Mouse (Mus musculus) activated CD4-positive, CD25-positive, alpha-beta regulatory T cell, adult 4 months (primary cell): ENCODE results near the gene Tnfaip6. TPM values are rescaled to one million over a fixed set of nuclear protein-coding genes. Genes with fewer than 3 reads are reported as not detected.
"Not testable (repeated sequence)": the region's sequence is repeated elsewhere in the genome, so short reads cannot be mapped to it uniquely, and the experiment has no call there.

Experiments
- ATAC-seq: one replicate; pipeline ENCODE4 v1.8.0; 2017
- polyA plus RNA-seq, 2 experiments: library from polyadenylated mRNA; unstranded; fragments of 100-300 nt; shearing (Covaris generic); gene quantifications; one replicate each; pipeline ENCODE4 v1.2.1; 2017

The Tnfaip6 gene
- not detected for polyA plus RNA-seq

GRCm38 (mm10) chr2:52037882-52038281, at the start of gene Tnfaip6:
Gene Tnfaip6 (plus strand): TSS chr2:52038009.
- no peak for ATAC-seq

DNA sequence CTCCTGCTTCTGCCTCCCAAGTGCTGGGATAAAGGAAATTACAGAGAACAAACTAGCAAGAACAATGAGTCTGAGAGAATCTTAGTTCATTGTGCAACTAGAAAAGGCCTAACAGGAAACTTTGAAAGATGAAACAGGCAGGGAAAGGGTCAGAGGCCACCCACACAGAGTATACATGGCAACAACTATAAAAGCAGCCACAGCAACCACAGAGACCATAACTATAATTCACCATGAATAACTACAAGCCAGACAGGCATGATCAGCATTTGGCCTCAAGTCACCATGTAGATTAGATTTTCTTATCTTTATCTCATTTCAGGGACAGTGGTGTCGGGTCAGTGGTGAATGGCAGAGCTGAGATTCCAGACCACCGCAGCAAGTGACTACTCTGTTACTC, 48.2 kb upstream of the Tnfaip6 start:
- ATAC-seq, result no peak

DNA sequence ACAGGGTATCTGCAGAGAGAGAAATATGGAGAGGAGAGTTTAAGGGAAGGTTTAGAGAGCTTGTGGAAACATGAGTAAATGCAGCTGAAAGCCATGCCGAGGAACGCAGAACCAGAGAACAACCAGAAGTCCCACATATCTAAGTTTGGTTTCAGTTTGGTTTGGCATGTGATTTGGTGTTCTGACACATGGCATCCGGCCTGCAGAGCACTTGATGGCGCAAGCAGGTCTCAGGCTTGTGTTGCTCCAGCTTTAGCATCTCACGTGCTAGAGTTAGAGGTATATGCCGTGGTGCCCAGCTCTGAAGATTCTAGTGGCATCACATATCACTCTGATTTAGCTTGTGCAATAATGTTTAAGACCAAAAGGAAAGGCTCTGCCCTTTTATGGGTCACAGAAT, 46.4 kb upstream of the Tnfaip6 start:
- no peak for ATAC-seq

- no peak for ATAC-seq
Observed at GRCm38 (mm10) chr2:51999996-52000395, 37.8 kb upstream of the Tnfaip6 start.

DNA sequence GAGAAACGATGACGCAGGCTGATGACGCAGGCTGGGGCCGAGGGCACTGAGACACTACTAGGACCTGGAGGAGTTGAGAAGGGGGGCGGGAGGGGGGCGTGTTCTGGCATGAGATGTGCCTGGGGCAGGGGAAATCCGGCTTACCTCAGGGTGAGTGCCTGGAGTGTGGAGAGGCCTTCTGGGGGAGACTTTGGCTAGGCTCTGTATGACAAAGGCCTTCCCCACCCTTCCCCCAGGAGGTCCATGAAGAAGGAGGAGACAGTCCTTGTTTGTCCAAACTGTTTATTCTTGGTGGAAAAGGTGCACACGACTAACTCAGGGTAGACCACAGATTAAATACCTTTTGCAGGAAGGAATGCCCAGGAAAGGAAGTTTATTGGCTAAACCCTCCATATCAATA, 36.3 kb upstream of the Tnfaip6 start:
- ATAC-seq, result no peak

- ATAC-seq, result not testable (repeated sequence)
Observed at GRCm38 (mm10) chr2:52002299-52002698, 35.5 kb upstream of the Tnfaip6 start.

DNA sequence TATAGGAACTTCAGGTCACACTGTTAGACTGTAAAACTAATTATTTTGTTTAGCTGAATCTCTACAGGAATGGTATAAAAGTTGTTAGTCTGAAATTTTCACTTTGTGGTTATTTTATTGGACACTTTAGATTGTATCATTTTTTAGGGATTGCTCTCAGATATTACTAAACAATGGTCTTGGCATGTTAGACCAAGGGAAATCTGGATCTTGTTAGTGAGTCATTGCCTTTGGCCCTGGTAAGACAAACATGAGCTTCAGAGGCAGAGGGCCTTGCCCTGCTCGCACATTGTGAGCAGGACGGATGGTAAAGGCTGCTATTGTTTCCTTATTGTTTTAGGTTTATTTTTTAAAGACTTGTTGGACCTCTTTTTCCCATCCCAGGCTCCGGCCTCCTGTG, 31.4 kb upstream of the Tnfaip6 start:
- ATAC-seq, result no peak

DNA sequence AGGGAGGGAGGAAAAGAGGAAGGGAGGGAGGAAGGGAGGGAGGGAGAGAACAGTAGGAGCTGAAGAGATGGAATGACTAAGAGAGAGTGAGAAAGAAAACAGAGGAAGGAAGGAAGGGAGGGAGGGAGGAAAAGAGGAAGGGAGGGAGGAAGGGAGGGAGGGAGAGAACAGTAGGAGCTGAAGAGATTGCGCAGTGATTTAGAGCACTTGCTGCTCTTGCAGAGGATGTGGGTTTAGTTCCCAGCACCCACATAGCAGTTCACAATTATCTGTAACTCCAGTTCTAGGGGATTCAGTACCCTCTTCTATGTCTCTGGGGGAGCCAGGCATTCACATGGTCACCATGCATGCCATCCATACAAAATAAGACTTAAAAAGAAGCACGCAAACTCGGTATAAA, 26.0 kb upstream of the Tnfaip6 start:
- not testable (repeated sequence) for ATAC-seq

GRCm38 (mm10) chr2:52013306-52013820, 24.4 kb upstream of the Tnfaip6 start:
- no peak for ATAC-seq

DNA sequence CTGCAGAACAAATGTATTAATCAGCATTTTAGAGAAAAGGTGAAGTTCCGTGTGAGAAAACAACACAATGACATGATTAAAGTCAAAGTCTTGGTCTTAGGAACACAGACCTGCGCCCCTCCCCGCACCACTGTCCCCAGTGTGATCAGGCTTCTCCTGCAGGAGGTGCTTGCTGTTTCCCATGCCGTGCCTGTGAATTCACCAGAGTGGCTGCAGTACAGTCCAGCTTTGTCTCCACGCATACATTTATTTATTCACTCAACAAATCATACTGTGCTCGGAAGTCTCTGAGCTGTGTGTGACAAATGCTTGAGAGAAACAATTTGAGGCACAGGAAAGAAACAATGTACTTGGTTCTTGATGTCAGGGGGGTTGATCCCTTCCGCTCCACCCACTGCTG, 21.4 kb upstream of the Tnfaip6 start:
- ATAC-seq, result no peak

DNA sequence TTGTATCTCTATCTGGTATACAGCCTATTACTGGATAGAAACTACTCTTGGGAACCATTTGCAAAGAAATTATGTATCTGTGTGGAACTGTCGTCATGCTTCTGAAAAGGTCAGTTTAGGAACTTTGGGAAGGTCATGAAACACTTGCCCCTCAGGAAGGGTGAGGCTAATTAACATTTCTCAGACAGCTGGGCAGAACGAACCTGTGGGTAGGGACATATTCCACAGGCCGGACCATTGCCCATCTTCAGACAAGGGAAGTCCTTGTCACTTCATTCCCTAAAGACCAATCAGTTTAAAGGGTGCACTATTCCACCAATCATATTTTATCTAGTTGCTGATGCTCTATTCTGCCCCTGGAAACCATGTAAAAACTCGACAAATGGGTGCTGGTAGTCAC, 10.7 kb upstream of the Tnfaip6 start:
- no peak for ATAC-seq

DNA sequence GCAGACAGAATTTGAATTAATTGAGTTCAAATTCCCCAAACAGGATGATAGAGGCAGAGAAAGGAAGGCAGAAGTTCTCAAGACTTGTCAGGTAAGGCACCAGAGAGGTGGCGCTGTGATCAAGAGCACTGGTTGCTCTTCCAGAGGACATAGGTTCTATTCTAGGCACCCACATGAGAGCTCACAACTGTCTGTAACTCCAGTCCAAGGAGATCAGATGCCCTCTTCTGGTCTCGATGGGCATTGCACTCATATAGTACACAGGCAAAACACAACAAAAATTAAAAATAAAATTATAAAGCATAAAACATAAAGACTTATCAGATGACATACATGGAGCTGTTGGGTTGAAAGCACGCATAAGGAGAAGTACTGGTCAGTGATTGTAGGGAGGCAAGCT, 8.4 kb upstream of the Tnfaip6 start:
- ATAC-seq, result no peak

DNA sequence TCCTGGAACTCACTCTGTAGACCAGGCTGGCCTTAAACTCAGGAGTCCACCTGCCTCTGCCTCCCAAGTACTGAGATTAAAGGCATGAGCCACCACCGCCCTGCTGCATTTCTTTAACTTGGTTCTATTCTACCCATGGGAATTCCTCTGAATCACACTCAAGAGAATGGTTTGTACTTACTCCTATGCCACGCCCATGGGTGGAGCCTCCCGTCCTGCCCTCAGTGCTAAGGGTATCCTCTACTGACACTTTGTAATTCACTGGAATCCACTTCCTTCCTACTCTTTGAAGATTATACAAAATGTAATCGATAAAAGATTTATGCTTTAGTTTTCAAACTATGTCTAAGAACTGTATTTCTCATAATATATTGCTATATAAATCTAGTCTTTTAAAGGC, 6.3 kb upstream of the Tnfaip6 start:
- ATAC-seq, result no peak

DNA sequence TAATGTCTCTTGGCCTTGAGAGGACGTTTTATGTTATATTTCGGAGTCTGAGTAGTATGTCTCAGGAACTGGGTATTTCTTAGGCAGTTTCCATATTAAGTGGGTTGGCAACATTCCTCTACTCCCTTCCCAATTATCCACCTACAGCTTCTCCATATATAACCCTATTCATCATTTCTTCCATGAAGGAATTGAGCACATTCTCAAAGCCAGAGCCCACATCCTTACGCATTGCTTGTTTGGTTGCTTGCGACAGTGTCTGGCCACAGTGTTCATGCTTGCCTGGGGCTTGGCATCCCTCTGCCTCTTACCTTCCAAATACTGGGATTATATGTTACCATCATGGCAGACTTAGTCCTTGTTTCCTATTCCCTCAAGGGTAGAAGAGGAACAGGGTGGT, 3.2 kb upstream of the Tnfaip6 start:
- ATAC-seq, result no peak

DNA sequence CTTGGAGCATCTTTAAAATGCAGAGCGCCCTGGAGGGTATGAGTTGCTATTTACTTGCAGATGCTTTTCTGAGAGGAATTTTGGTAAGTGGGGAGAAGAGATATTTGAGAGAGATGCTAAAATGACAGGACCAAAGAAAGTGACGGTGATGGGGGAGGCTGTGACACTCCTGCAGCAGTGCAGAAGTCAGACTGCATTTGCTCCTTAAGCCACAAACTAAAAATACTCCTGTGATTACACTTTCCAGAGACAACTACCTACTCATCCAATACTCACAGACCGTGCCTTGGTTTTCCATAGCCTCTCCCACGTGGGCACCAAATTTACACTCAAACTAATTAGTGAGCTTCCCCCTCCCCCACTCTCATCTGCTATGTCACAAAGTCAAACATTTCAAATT, 2.7 kb upstream of the Tnfaip6 start:
- no peak for ATAC-seq

- no peak for ATAC-seq
Observed at GRCm38 (mm10) chr2:52036929-52037595, 747 bp upstream of the Tnfaip6 start.

DNA sequence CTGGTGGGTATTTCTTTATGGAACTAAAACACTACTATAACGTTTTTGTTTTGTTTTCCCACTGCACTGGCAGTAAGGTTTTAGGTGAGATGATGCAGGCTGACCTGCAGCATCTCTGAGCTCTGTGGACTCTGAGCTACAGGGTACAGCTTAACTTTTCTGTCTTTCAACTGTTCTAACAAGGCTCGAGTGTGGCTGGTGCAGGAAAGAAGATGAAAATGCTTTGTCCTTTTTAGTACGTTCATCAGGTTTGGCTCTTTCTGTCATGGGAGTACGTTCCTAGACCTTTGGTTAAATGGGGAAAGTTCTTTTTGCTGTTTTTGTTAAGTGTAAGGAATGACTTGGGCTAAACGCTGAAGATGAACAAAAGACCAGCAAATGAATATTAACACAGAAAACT, 749 bp downstream of the Tnfaip6 start:
- no peak for ATAC-seq

DNA sequence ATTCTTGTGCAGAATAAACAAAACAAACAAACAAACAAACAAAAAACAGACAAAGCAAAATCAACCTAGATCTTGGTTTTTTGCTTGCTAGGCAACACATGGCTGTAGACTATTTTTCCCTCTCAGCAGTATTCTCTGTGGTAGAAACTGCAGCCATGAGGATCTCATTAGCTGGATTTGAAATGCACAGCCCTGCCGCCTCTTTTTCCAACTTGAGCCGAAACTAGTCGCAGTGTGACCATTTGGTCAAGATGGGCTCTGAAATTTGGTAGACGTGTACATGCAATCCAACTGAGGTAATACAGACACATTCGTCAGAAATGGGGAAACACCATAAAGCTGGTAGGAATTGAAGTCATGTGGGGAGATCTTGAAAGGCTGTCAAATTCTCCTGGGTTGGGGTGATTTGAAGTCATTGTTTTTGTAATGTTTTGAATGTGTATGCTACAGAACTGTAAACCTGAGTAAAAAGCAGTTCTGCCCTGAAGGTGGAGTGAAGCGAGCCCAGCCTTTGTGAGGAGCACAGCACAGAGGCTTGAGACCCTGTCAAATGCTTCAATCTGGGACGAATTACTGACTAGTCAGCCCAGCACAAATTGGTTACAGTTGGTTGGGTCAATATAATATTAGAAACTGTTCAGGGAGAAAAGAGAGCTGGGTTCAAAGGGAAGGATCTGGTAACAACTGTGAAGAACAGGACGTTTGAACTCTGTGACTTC, 1.4 kb downstream of the Tnfaip6 start:
- ATAC-seq, result no peak

GRCm38 (mm10) chr2:52042132-52042531, 4.3 kb downstream of the Tnfaip6 start:
- ATAC-seq, result no peak

DNA sequence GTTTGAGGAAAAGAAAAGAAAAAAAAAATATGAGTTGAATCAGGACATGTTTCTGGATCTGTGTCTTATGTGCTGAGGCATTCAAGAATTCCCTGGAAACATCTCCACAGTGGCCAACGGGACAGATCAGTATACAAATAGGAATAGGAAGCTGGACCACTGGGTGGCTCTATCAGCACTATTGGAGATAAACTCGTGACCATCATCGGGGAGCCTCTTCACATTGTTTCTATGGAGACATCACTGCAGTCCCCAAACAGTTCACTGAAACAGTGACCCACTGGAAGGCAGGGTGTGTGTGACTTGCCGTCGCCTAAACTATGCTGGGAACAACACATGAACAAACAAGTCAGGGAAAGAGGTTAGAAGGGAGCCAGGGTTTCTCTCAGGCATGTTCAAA, 4.9 kb downstream of the Tnfaip6 start:
- no peak for ATAC-seq

DNA sequence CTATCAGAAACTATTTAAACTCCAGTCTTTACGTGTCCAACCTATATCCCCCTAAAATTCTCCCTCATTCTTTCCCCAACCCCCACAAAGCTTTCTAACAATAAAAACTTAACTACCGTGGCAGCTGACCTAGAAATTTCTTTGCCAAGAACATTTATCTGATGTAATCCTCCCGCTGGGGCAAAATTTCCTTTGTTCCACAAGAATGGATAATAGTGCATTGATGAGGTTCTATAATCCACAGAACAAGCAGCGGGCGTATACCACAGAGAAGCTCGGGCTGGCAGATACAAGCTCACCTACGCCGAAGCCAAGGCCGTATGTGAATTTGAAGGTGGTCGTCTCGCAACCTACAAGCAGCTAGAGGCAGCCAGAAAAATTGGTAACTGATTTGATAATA, 5.7 kb downstream of the Tnfaip6 start:
- ATAC-seq, result no peak

GRCm38 (mm10) chr2:52046032-52046431, 8.2 kb downstream of the Tnfaip6 start:
- no peak for ATAC-seq

DNA sequence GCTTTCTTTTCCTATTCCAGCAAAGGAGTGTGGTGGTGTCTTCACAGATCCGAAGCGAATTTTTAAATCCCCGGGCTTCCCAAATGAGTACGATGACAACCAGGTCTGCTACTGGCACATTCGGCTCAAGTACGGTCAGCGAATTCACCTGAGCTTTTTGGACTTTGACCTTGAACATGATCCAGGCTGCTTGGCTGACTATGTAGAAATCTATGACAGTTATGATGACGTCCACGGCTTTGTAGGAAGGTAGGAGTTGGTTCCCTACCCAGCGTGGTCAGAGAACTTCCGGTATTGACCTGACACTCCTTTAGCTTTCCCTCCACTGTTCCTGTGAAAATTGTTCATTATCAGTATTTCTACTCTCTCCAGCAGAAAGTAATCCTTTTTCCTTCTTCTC, 13.0 kb downstream of the Tnfaip6 start:
- no peak for ATAC-seq

GRCm38 (mm10) chr2:52052335-52052734, 14.5 kb downstream of the Tnfaip6 start:
- ATAC-seq, result no peak
